Mouse (Mus musculus) small intestine, adult 2 months (tissue): ENCODE measurements around the gene Gm45837.

Experiments
- CTCF ChIP-seq: fragments of 200-500 bp; IDR thresholded peaks from 2 replicates; pipeline ENCODE4 v1.5.1; 2012; ENCODE audit warnings: low read depth, mild to moderate bottlenecking, control low read depth, inconsistent platforms, low read length, moderate library complexity, mixed read lengths; ENCODE audit not compliant: insufficient replicate concordance, insufficient read length; ENCODE audit errors: extremely low read depth
- POLR2A ChIP-seq: fragments of 200-500 bp; IDR thresholded peaks from 2 replicates; pipeline ENCODE4 v1.6.1; 2012; ENCODE audit warnings: low read depth, mild to moderate bottlenecking, control low read depth, inconsistent platforms, low read length, moderate library complexity

GRCm38 (mm10) chr7:101419013-101419770 is 8.5 kb downstream of the Gm45837 start:
- no peak for TF ChIP-seq CTCF
- no peak for TF ChIP-seq POLR2A
